Mouse (Mus musculus): Measurements from ENCODE around the gene Fam53b.

DNA sequence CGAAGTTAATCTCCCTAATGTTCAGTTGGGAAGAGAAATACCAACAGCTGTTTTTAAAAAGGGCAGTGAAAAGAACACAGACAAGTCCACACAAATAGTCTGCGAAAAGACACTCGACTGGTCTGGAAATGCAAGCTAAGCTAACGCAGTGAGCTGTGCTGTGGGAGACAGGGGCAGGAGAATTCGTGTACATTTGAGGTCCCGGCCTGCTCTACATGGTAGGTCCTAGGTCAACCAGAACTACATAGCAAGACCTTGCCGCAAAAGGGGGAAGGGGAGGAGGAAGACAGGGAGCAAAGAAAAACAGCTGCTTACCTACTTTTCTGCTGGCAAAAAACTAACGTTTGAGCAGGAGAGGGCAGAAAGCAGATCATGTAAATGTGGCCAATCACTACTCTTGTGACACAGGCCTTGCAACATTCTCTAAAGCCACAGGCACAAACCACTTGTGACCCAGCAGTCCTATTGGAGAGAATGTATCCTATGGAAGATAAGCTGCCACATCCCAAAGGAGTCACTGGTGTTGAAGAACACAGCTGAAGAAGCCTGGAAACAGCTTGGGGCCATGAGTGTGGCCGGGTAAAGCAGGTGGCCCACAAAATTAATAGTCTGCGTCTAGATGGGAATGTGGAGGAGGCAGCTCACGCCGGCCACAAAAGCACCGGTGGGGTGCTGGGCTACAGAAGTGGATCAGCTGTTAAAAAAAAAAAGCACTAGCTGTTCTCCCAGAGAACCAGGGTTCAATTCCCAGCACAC, 87.4 kb downstream of the Fam53b start:
- TF ChIP-seq CTCF (IDR thresholded peaks at IDR 0.05; ENCODE audit: low read depth): no peak
- no peak for TF ChIP-seq EP300 (IDR thresholded peaks at IDR 0.05; ENCODE audit: low read depth)

Data from liver, embryonic 14.5 days (tissue).